Mouse (Mus musculus) ES-Bruce4 (cell line): ENCODE results near the gene Fam168a.

Experiments used
- CTCF ChIP-seq: IDR thresholded peaks from one replicate; pipeline ENCODE4 v1.8.1; 2011; ENCODE audit warnings: low read depth, low read length
- EP300 ChIP-seq: IDR thresholded peaks from 2 replicates; pipeline ENCODE4 v1.6.1; 2011; ENCODE audit warnings: low read depth, low read length; ENCODE audit not compliant: insufficient read depth

GRCm38 (mm10) chr7:100670646-100671045 is 35.8 kb upstream of the Fam168a start:
- TF ChIP-seq CTCF, result no peak
- no peak for TF ChIP-seq EP300
